1 mouse cellular context compared by ENCODE assay signal in genomic region chr1:176813292-176814035, GRCm38 (mm10).
TF ChIP-seq lines count a peak whose summit lies in the region.

No protein-coding gene starts in this region.

TF ChIP-seq in C2C12, 6 proteins besides CTCF, POLR2A, EP300 and RAD21 (continued from another document):
- TF ChIP-seq MYOG (IDR thresholded peaks at IDR 0.05; ENCODE audit: control insufficient read depth, extremely low read depth, insufficient read length) (no peak), MYOD1 (IDR thresholded peaks at IDR 0.05; ENCODE audit: control insufficient read depth, insufficient read length, low read depth) (no peak), FOSL1 (IDR thresholded peaks at IDR 0.05; ENCODE audit: insufficient read depth, low read length, poor library complexity, severe bottlenecking) (no peak)
